Mouse (Mus musculus) regulatory T cell (primary cell): Measurements from ENCODE around the gene Serhl.
"Not testable (repeated sequence)": the region's sequence is repeated elsewhere in the genome, so short reads cannot be mapped to it uniquely, and the experiment has no call there.

ENCODE experiments used
- in situ Hi-C: fragments of 300-600 bp; cut with MboI, MseI; formaldehyde crosslinking; loops from one replicate; pipeline ENCODE4 v1.15.1; 2025; ENCODE audit warnings: high pct_unique_total_duplicates

Gene Serhl

GRCm38 (mm10) chr15:83122566-83123145 is 33.4 kb downstream of the Serhl start, which contains the start of gene Rrp7a:
TSS of gene Rrp7a (minus strand) at chr15:83122801.
- in situ Hi-C loops = no loop called here

GRCm38 (mm10) chr15:83124625-83125024 is 35.3 kb downstream of the Serhl start:
- in situ Hi-C loops = no loop called here

GRCm38 (mm10) chr15:83126582-83126981 is 37.3 kb downstream of the Serhl start:
- in situ Hi-C loops = no loop called here

- in situ Hi-C loops = not testable (repeated sequence)
Measured at GRCm38 (mm10) chr15:83127037-83127436, 37.7 kb downstream of the Serhl start.

- in situ Hi-C loops = no loop called here
Measured at GRCm38 (mm10) chr15:83129530-83130231, 40.4 kb downstream of the Serhl start.

- in situ Hi-C loops = no loop called here
Measured at GRCm38 (mm10) chr15:83134671-83135070, 45.4 kb downstream of the Serhl start.

GRCm38 (mm10) chr15:83135654-83136053 is 46.3 kb downstream of the Serhl start:
- in situ Hi-C loops = no loop called here

- in situ Hi-C loops = no loop called here
Measured at GRCm38 (mm10) chr15:83142861-83143260, 53.6 kb downstream of the Serhl start.

- in situ Hi-C loops = no loop called here
Measured at GRCm38 (mm10) chr15:83145541-83145940, 56.2 kb downstream of the Serhl start.

- in situ Hi-C loops = no loop called here
Measured at GRCm38 (mm10) chr15:83148395-83148794, 59.1 kb downstream of the Serhl start.

- in situ Hi-C loops = no loop called here
Measured at GRCm38 (mm10) chr15:83148801-83149195, 59.5 kb downstream of the Serhl start.

GRCm38 (mm10) chr15:83149196-83150072 is 60.1 kb downstream of the Serhl start, which contains the start of gene Poldip3:
TSS of gene Poldip3 (minus strand) at chr15:83149384.
- in situ Hi-C loops = no loop called here

GRCm38 (mm10) chr15:83150073-83150442 is 60.8 kb downstream of the Serhl start:
- in situ Hi-C loops = no loop called here

GRCm38 (mm10) chr15:83150694-83151093 is 61.4 kb downstream of the Serhl start:
- in situ Hi-C loops = no loop called here

GRCm38 (mm10) chr15:83154309-83154708 is 65.0 kb downstream of the Serhl start:
- in situ Hi-C loops = no loop called here

- in situ Hi-C loops = no loop called here
Measured at GRCm38 (mm10) chr15:83155672-83156419, 66.5 kb downstream of the Serhl start.

GRCm38 (mm10) chr15:83156929-83157666 is 67.8 kb downstream of the Serhl start:
- in situ Hi-C loops = no loop called here

- in situ Hi-C loops = no loop called here
Measured at GRCm38 (mm10) chr15:83157667-83158064, 68.4 kb downstream of the Serhl start.

GRCm38 (mm10) chr15:83158587-83159160 is 69.4 kb downstream of the Serhl start:
- in situ Hi-C loops = no loop called here

GRCm38 (mm10) chr15:83159823-83160222 is 70.5 kb downstream of the Serhl start:
- in situ Hi-C loops = no loop called here

GRCm38 (mm10) chr15:83160561-83160960 is 71.3 kb downstream of the Serhl start:
- in situ Hi-C loops = no loop called here
